Mouse (Mus musculus) adrenal gland, adult 2 months (tissue): Measurements from ENCODE around the gene Smyd3. TPM values are rescaled to one million over a fixed set of nuclear protein-coding genes. Genes with fewer than 3 reads are reported as not detected.
A peak's percentile ranks its signal among the peaks of the same experiment; 100 is the strongest.

Experiments used
- DNase-seq: peaks from one replicate; pipeline ENCODE4 v3.0.0; 2021
- polyA plus RNA-seq: library from polyadenylated mRNA; depleted of rRNA; stranded (reverse); fragments of >200 nt; gene quantifications from 2 replicates; pipeline ENCODE4 v1.2.3, GENCODE M21; 2012
- total RNA-seq, 2 experiments: library from RNA; stranded (reverse); gene quantifications; 2 replicates each; pipeline ENCODE4 v1.2.3; 2021

Gene Smyd3
- total and polyA plus RNA-seq, 3 experiments: 0.80 to 7.1 (median 5.0) TPM

GRCm38 (mm10) chr1:179461019-179461814 is 56.6 kb downstream of the Smyd3 start:
- DNase-seq: no peak

- no peak for DNase-seq
Observed at GRCm38 (mm10) chr1:179458987-179459368, 58.9 kb downstream of the Smyd3 start.

- no peak for DNase-seq
Observed at GRCm38 (mm10) chr1:179458236-179458986, 59.4 kb downstream of the Smyd3 start.

- peak; percentile 24 for DNase-seq
Observed at GRCm38 (mm10) chr1:179454600-179454999, 63.2 kb downstream of the Smyd3 start.

GRCm38 (mm10) chr1:179451211-179451610 is 66.6 kb downstream of the Smyd3 start:
- no peak for DNase-seq

GRCm38 (mm10) chr1:179446845-179447212 is 71.0 kb downstream of the Smyd3 start:
- no peak for DNase-seq

- no peak for DNase-seq
Observed at GRCm38 (mm10) chr1:179446127-179446844, 71.6 kb downstream of the Smyd3 start.

- DNase-seq: no peak
Observed at GRCm38 (mm10) chr1:179443835-179444234, 74.0 kb downstream of the Smyd3 start.

- no peak for DNase-seq
Observed at GRCm38 (mm10) chr1:179443423-179443822, 74.4 kb downstream of the Smyd3 start.

GRCm38 (mm10) chr1:179436596-179436995 is 81.2 kb downstream of the Smyd3 start:
- DNase-seq: no peak

- DNase-seq: no peak
Observed at GRCm38 (mm10) chr1:179434443-179435260, 83.2 kb downstream of the Smyd3 start.

GRCm38 (mm10) chr1:179433828-179434227 is 84.0 kb downstream of the Smyd3 start:
- no peak for DNase-seq

GRCm38 (mm10) chr1:179433355-179433754 is 84.5 kb downstream of the Smyd3 start:
- no peak for DNase-seq

- no peak for DNase-seq
Observed at GRCm38 (mm10) chr1:179430077-179430476, 87.8 kb downstream of the Smyd3 start.

GRCm38 (mm10) chr1:179424879-179425472 is 92.9 kb downstream of the Smyd3 start:
- DNase-seq: no peak

- DNase-seq: no peak
Observed at GRCm38 (mm10) chr1:179419091-179419490, 98.8 kb downstream of the Smyd3 start.

- no peak for DNase-seq
Observed at GRCm38 (mm10) chr1:179408086-179408485, 109.8 kb downstream of the Smyd3 start.

GRCm38 (mm10) chr1:179400835-179401234 is 117.0 kb downstream of the Smyd3 start:
- no peak for DNase-seq

- no peak for DNase-seq
Observed at GRCm38 (mm10) chr1:179398639-179399038, 119.2 kb downstream of the Smyd3 start.

GRCm38 (mm10) chr1:179386237-179386975 is 131.4 kb downstream of the Smyd3 start:
- DNase-seq: no peak

- no peak for DNase-seq
Observed at GRCm38 (mm10) chr1:179385691-179386090, 132.2 kb downstream of the Smyd3 start.
